Mouse (Mus musculus) midbrain, embryonic 14.5 days (tissue): ENCODE results near the gene Fbxw5. TPM values are rescaled to one million over a fixed set of nuclear protein-coding genes. Genes with fewer than 3 reads are reported as not detected.

Experiments
- ATAC-seq: fragments of 200-750 bp; cut with Nextera tagmentation; 2 replicates; pipeline ENCODE4 v1.8.0; 2017; ENCODE audit warnings: moderate number of reproducible peaks, moderate library complexity; ENCODE audit not compliant: low FRiP score, low TSS enrichment
- DNase-seq: peaks from one replicate; pipeline ENCODE4 v3.0.0-alpha.2; 2015
- H3K27ac ChIP-seq: fragments of 300-500 bp; sonication (generic); replicated peaks from 2 replicates; pipeline ENCODE4 v1.5.1; 2014; ENCODE audit warnings: mild to moderate bottlenecking, low read depth, low read length, moderate library complexity
- H3K27me3 ChIP-seq: fragments of 300-500 bp; sonication (generic); 2 replicates; pipeline ENCODE4 v1.6.1; 2014; ENCODE audit warnings: low read length, control low read depth, mixed read lengths; ENCODE audit not compliant: control insufficient read depth, insufficient read depth
- H3K36me3 ChIP-seq: fragments of 300-500 bp; sonication (generic); 2 replicates; pipeline ENCODE4 v1.6.1; 2014; ENCODE audit warnings: low read length, control low read depth; ENCODE audit not compliant: control insufficient read depth, insufficient read depth
- H3K4me1 ChIP-seq: fragments of 300-500 bp; sonication (generic); 2 replicates; pipeline ENCODE4 v1.6.1; 2014; ENCODE audit warnings: mild to moderate bottlenecking, antibody characterized with exemption, low read length, control low read depth; ENCODE audit not compliant: control insufficient read depth, insufficient read depth
- H3K4me2 ChIP-seq: fragments of 300-500 bp; sonication (generic); 2 replicates; pipeline ENCODE4 v1.6.1; 2014; ENCODE audit warnings: mild to moderate bottlenecking, low read length, moderate library complexity
- H3K4me3 ChIP-seq: fragments of 300-500 bp; sonication (generic); replicated peaks from 2 replicates; pipeline ENCODE4 v1.5.1; 2014; ENCODE audit warnings: low read depth, low read length
- H3K9ac ChIP-seq: fragments of 300-500 bp; sonication (generic); replicated peaks from 2 replicates; pipeline ENCODE4 v1.6.1; 2014; ENCODE audit warnings: mild to moderate bottlenecking, low read length, moderate library complexity
- H3K9me3 ChIP-seq: fragments of 300-500 bp; sonication (generic); 2 replicates; pipeline ENCODE4 v1.6.1; 2016; ENCODE audit warnings: low read length, control low read depth, mixed read lengths; ENCODE audit not compliant: control insufficient read depth
- WGBS: fragments of 180-500 bp; shearing (Covaris S2); extraction: QIAGEN DNeasy Blood & Tissue Kit; methylation state at CpG from one replicate; pipeline ENCODE4 v1.1.7; 2014; 5-methylcytosine and 5-hydroxymethylcytosine counted together
- polyA plus RNA-seq: library from polyadenylated mRNA; unstranded; fragments of >200 nt; fragmentation: Nextera tagmentation; extraction: Ambion mirVana; gene quantifications from 2 replicates; pipeline ENCODE4 v1.2.1, GENCODE M21; 2014

The Fbxw5 gene
- polyA plus RNA-seq, 1 experiment from 2014 or later, result 117 TPM

GRCm38 (mm10) chr2:25501593-25502486 lies 1.3 kb downstream of the Fbxw5 start, which contains the start of gene C8g:
TSS of gene C8g (minus strand) at chr2:25501719.
- H3K36me3 ChIP-seq, result peaks cover 31% of the 10 kb centered on the region
- peak within 1 kb of the TSS; percentile 93 for H3K4me2 ChIP-seq
- H3K9me3 ChIP-seq, result no peaks in the 10 kb centered on the region
- peaks cover 14% of the 10 kb centered on the region for H3K4me1 ChIP-seq
- H3K4me3 ChIP-seq, result peak within 1 kb of the TSS; percentile 87
- DNase-seq (peak; percentile 29), ATAC-seq (no peak)
- peak within 1 kb of the TSS; percentile 80 for H3K27ac ChIP-seq
- WGBS, result 76% methylated on average over 20 of the region's 20 CpGs
- H3K27me3 ChIP-seq, result no peaks in the 10 kb centered on the region
- peak within 1 kb of the TSS; percentile 97 for H3K9ac ChIP-seq

- Histone ChIP-seq H3K9ac (no peak overlapping the region), H3K27me3 (no peaks in the 10 kb centered on the region), H3K4me3 (no peak overlapping the region), H3K36me3 (peaks cover 31% of the 10 kb centered on the region), H3K4me1 (peaks cover 14% of the 10 kb centered on the region), H3K9me3 (no peaks in the 10 kb centered on the region), H3K27ac (no peak overlapping the region), H3K4me2 (no peak overlapping the region)
- DNase-seq (no peak), ATAC-seq (no peak)
- WGBS, result 90% methylated on average over 3 of the region's 3 CpGs
Observed at GRCm38 (mm10) chr2:25502726-25503125, 2.2 kb downstream of the Fbxw5 start.

GRCm38 (mm10) chr2:25504538-25504937 lies 4.0 kb downstream of the Fbxw5 start:
- 95% methylated on average over 19 of the region's 19 CpGs for WGBS

GRCm38 (mm10) chr2:25505000-25505399 lies 4.5 kb downstream of the Fbxw5 start:
- WGBS, result 89% methylated on average over 1 of the region's 1 CpGs
- Histone ChIP-seq H3K9ac (no peak overlapping the region), H3K4me1 (peaks cover 14% of the 10 kb centered on the region), H3K4me3 (no peak overlapping the region), H3K27ac (no peak overlapping the region), H3K27me3 (no peaks in the 10 kb centered on the region), H3K36me3 (peaks cover 31% of the 10 kb centered on the region), H3K4me2 (no peak overlapping the region), H3K9me3 (no peaks in the 10 kb centered on the region)
- ATAC-seq, result no peak
- no peak for DNase-seq

More at GRCm38 (mm10) chr2:25504538-25504937, 4.0 kb downstream of the Fbxw5 start:
- H3K9ac ChIP-seq, result no peak overlapping the region
- no peaks in the 10 kb centered on the region for H3K27me3 ChIP-seq
- H3K36me3 ChIP-seq, result peaks cover 31% of the 10 kb centered on the region
- no peak overlapping the region for H3K4me2 ChIP-seq
- H3K9me3 ChIP-seq, result no peaks in the 10 kb centered on the region
- no peak overlapping the region for H3K27ac ChIP-seq
- peaks cover 14% of the 10 kb centered on the region for H3K4me1 ChIP-seq
- no peak for DNase-seq
- H3K4me3 ChIP-seq, result no peak overlapping the region
- ATAC-seq, result no peak

- no peak for ATAC-seq
- Histone ChIP-seq H3K36me3 (peaks cover 31% of the 10 kb centered on the region), H3K4me1 (peaks cover 11% of the 10 kb centered on the region), H3K4me2 (no peak overlapping the region), H3K9ac (no peak overlapping the region), H3K4me3 (no peak overlapping the region), H3K27ac (no peak overlapping the region), H3K9me3 (no peaks in the 10 kb centered on the region), H3K27me3 (no peaks in the 10 kb centered on the region)
- WGBS, result 94% methylated on average over 4 of the region's 4 CpGs
- no peak for DNase-seq
Observed at GRCm38 (mm10) chr2:25505860-25506259, 5.3 kb downstream of the Fbxw5 start.

- no peaks in the 10 kb centered on the region for H3K27me3 ChIP-seq
- H3K36me3 ChIP-seq, result peaks cover 31% of the 10 kb centered on the region
- no peaks in the 10 kb centered on the region for H3K9me3 ChIP-seq
- ATAC-seq, result no peak
- DNase-seq, result peak; percentile 24
- no peak overlapping the region for H3K9ac ChIP-seq
- WGBS, result 28% methylated on average over 5 of the region's 5 CpGs
- no peak overlapping the region for H3K27ac ChIP-seq
- no peak overlapping the region for H3K4me2 ChIP-seq
- H3K4me1 ChIP-seq, result peaks cover 3% of the 10 kb centered on the region
- H3K4me3 ChIP-seq, result no peak overlapping the region
Observed at GRCm38 (mm10) chr2:25506964-25507363, 6.4 kb downstream of the Fbxw5 start.

- peaks cover 11% of the 10 kb centered on the region for H3K36me3 ChIP-seq
- no peaks in the 10 kb centered on the region for H3K9me3 ChIP-seq
- H3K27ac ChIP-seq, result no peak overlapping the region
- H3K4me1 ChIP-seq, result no peaks in the 10 kb centered on the region
- 67% methylated on average over 3 of the region's 3 CpGs for WGBS
- no peak overlapping the region for H3K9ac ChIP-seq
- no peaks in the 10 kb centered on the region for H3K27me3 ChIP-seq
- ATAC-seq, result no peak
- H3K4me3 ChIP-seq, result no peak overlapping the region
- DNase-seq, result no peak
- no peak overlapping the region for H3K4me2 ChIP-seq
Observed at GRCm38 (mm10) chr2:25509912-25510311, 9.4 kb downstream of the Fbxw5 start.

GRCm38 (mm10) chr2:25526510-25527302 lies 26.2 kb downstream of the Fbxw5 start:
- 95% methylated on average over 9 of the region's 9 CpGs for WGBS
- H3K9ac ChIP-seq, result no peak overlapping the region
- no peak overlapping the region for H3K4me3 ChIP-seq
- DNase-seq (no peak), ATAC-seq (no peak)
- H3K4me2 ChIP-seq, result no peak overlapping the region
- H3K36me3 ChIP-seq, result peaks cover 79% of the 10 kb centered on the region
- H3K27me3 ChIP-seq, result no peaks in the 10 kb centered on the region
- no peaks in the 10 kb centered on the region for H3K9me3 ChIP-seq
- no peaks in the 10 kb centered on the region for H3K4me1 ChIP-seq
- H3K27ac ChIP-seq, result no peak overlapping the region
